Mouse (Mus musculus) hindbrain, postnatal 0 days (tissue): Measurements from ENCODE around the gene Isg20l2. TPM values are rescaled to one million over a fixed set of nuclear protein-coding genes. Genes with fewer than 3 reads are reported as not detected.

Source experiments
- ATAC-seq: fragments of 200-750 bp; cut with Nextera tagmentation; 2 replicates; pipeline ENCODE4 v1.8.0; 2017; ENCODE audit warnings: mild to moderate bottlenecking, moderate TSS enrichment, moderate library complexity
- DNase-seq: peaks from one replicate; pipeline ENCODE4 v3.0.0-alpha.2; 2015; ENCODE audit warnings: low spot score
- H3K27ac ChIP-seq: fragments of 300-500 bp; sonication (generic); 2 replicates; pipeline ENCODE4 v1.5.1; 2014; ENCODE audit warnings: mild to moderate bottlenecking
- H3K27me3 ChIP-seq: fragments of 300-500 bp; sonication (generic); 2 replicates; pipeline ENCODE4 v1.6.1; 2014; ENCODE audit warnings: low read length, mixed read lengths; ENCODE audit not compliant: insufficient read depth
- H3K36me3 ChIP-seq: fragments of 300-500 bp; sonication (generic); 2 replicates; pipeline ENCODE4 v1.6.1; 2014; ENCODE audit warnings: low read length, mixed read lengths; ENCODE audit not compliant: insufficient read depth
- H3K4me1 ChIP-seq: fragments of 300-500 bp; sonication (generic); 2 replicates; pipeline ENCODE4 v1.6.1; 2014; ENCODE audit warnings: antibody characterized with exemption, low read length, mixed read lengths; ENCODE audit not compliant: insufficient read depth
- H3K4me2 ChIP-seq: fragments of 300-500 bp; sonication (generic); 2 replicates; pipeline ENCODE4 v1.6.1; 2014; ENCODE audit warnings: low read depth, mild to moderate bottlenecking, low read length, moderate library complexity, mixed read lengths
- H3K4me3 ChIP-seq: fragments of 300-500 bp; sonication (generic); 2 replicates; pipeline ENCODE4 v1.5.1; 2014; ENCODE audit warnings: low read length
- H3K9ac ChIP-seq: fragments of 300-500 bp; sonication (generic); replicated peaks from 2 replicates; pipeline ENCODE4 v1.6.1; 2014; ENCODE audit warnings: mild to moderate bottlenecking, low read length, moderate library complexity, mixed read lengths
- H3K9me3 ChIP-seq: fragments of 300-500 bp; sonication (generic); 2 replicates; pipeline ENCODE4 v1.6.1; 2016; ENCODE audit warnings: low read length, mixed read lengths
- CTCF ChIP-seq: IDR thresholded peaks from 2 replicates; pipeline ENCODE4 v1.5.1; 2016; ENCODE audit warnings: antibody characterized with exemption, control low read depth, low read depth
- WGBS: fragments of 180-500 bp; shearing (Covaris S2); extraction: QIAGEN DNeasy Blood & Tissue Kit; methylation state at CpG from one replicate; pipeline ENCODE4 v1.1.7; 2014; 5-methylcytosine and 5-hydroxymethylcytosine counted together
- polyA plus RNA-seq: library from polyadenylated mRNA; unstranded; fragments of >200 nt; fragmentation: Nextera tagmentation; extraction: Ambion mirVana; gene quantifications from 2 replicates; pipeline ENCODE4 v1.2.1, GENCODE M21; 2015
- total RNA-seq: library from RNA; depleted of rRNA; stranded (reverse); fragments of >200 nt; gene quantifications from 2 replicates; pipeline ENCODE4 v1.2.3, GENCODE M21; 2014

Gene Isg20l2
- total and polyA plus RNA-seq, 2 experiments from 2014 or later = 19.1 to 26.2 TPM

DNA sequence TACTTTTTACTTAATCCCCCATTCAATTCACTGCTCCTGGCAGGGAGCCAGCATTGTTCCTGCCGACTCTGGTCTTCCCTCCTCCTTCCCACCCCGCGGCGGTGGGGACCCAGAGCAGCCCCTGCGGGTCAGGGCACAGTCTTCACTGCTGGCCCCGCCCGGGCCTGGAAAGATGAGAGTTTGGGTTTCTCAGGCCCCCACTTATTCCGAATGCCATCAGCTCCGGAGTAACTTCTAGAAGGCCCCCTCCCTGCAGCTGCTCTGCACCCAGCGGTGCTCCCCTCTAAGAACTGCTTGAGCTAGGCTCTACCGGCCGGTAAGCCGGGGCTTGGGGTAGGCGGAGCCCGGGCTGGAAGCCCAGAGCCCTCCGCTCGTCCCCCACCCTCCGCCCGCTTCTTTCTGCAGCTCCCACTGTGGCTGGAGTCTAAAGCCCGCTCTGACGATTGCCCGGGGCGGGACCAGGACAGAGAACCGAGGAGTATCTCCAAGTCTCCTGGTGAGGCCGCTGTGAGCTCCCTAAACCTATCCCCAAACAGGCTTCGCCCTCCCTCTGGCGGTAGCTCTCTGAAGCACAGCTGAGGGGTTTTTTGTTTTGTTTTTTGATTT is 30.6 kb downstream of the Isg20l2 start:
- Histone ChIP-seq H3K4me3 (peak overlapping the region; percentile 49), H3K36me3 (no peaks in the 10 kb centered on the region), H3K4me2 (peak overlapping the region; percentile 91), H3K9ac (peak overlapping the region; percentile 61), H3K4me1 (peaks cover 6% of the 10 kb centered on the region), H3K27ac (peak overlapping the region; percentile 61; the same call in 1 of the 2 replicates), H3K9me3 (no peaks in the 10 kb centered on the region), H3K27me3 (no peaks in the 10 kb centered on the region)
- WGBS = under 1% methylated on average over 27 of the region's 27 CpGs
- TF ChIP-seq CTCF = peak; percentile 96
- ATAC-seq (peak; percentile 98), DNase-seq (peak; percentile 96)

DNA sequence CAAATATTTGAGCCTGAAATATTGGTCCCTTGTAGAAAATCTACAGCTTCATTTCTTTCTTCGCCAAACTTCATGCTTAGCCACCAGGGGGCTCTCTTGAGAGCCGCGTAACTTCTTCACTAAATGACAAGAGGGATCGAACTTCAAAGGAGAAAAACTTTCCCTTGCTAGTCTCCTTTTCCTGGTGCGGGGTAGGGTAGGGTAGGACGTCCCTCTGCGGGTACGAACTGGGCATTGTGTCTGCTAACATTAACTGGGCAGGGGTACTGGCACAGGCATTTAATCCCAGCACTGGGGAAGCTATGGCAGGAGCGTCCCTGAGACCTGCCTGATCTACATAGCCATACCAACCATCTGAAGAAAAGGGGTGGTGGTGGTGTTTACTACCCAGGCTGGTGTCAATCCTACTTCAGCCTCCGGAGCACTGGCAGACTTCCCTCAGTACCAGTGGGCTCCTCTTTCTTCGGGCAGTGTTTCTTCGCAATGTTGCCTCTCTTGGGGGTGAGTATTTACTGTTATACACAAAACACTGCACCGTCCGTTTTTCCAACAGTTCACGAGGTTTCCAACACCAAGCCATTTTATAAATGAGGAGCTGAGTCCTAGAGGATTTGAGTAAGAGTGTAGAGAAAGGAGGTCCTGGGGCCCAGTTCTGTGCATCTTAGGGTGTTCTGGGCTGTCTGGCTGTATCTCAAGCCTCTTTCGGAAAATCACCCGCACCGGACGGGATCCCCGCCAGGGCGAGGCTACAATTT is 40.2 kb downstream of the Isg20l2 start:
- peak; percentile 75 for TF ChIP-seq CTCF
- WGBS = under 1% methylated on average over 21 of the region's 21 CpGs
- H3K9me3 ChIP-seq = no peaks in the 10 kb centered on the region
- H3K4me2 ChIP-seq = peak overlapping the region; percentile 67
- peak; percentile 83 for DNase-seq
- H3K27ac ChIP-seq = no peak overlapping the region; the same call in 1 of the 2 replicates
- H3K27me3 ChIP-seq = no peaks in the 10 kb centered on the region
- ATAC-seq = no peak
- peak overlapping the region; percentile 47 for H3K4me3 ChIP-seq
- H3K4me1 ChIP-seq = peaks cover 12% of the 10 kb centered on the region
- H3K9ac ChIP-seq = no peak overlapping the region
- H3K36me3 ChIP-seq = no peaks in the 10 kb centered on the region

DNA sequence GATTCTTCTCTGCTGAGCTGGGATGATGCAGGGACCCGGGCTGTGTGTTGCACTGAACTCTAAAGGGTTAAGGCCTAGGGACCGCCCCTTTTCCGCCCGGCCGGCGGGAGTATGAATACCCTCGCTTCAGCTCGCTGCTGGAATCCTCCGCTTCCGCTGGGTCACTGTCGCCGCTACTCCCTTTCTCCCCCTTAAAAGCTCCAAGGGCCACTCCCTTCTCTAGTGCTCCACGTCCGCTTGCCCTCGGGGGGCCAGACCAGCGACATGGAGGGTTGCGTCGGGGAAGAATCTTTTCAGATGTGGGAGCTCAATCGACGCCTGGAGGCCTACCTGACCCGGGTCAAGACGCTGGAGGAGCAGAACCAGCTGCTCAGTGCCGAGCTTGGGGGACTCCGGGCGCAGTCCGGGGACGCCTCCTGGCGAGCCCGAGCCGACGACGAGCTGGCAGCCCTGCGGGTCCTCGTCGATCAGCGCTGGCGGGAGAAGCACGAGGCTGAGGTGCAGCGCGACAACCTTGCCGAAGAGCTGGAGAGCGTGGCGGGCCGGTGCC is 40.9 kb downstream of the Isg20l2 start, which contains the start of gene Nes:
Nes (plus strand) TSS at position 140 of the 550 bp plus-strand sequence.
- Histone ChIP-seq H3K27me3 (no peaks in the 10 kb centered on the region), H3K9ac (peak within 1 kb of the TSS; percentile 55), H3K4me2 (peak within 1 kb of the TSS; percentile 67), H3K27ac (peak within 1 kb of the TSS; percentile 66), H3K4me3 (peak within 1 kb of the TSS; percentile 47), H3K4me1 (peaks cover 12% of the 10 kb centered on the region), H3K36me3 (no peaks in the 10 kb centered on the region), H3K9me3 (no peaks in the 10 kb centered on the region)
- under 1% methylated on average over 44 of the region's 44 CpGs for WGBS
- ATAC-seq (peak; percentile 68), DNase-seq (peak; percentile 80)
- no peak for TF ChIP-seq CTCF

DNA sequence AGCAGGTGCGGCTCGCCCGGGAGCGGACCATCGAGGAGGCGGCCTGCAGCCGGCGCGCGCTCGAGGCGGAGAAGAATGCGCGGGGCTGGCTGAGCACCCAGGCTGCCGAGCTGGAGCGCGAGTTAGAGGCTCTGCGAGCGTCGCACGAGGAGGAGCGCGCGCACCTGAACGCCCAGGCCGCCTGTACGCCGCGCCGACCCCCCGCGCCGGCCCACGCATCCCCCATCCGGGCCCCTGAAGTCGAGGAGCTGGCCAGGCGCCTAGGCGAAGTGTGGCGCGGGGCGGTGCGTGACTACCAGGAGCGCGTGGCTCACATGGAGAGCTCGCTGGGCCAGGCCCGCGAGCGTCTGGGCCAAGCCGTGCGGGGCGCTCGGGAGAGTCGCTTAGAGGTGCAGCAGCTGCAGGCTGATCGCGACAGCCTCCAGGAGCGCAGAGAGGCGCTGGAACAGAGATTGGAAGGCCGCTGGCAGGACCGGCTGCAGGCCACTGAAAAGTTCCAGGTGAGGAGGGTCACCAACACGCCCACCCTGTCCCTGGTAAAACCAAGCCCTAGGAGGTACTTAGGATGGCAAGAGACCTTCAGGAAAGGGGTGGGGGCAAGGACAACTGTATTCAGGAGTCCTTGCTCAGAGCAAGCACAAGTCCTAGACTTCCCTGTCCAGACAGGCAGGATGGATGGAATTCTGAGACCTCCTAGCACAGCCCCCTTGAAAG is 41.5 kb downstream of the Isg20l2 start:
- H3K4me3 ChIP-seq = peak overlapping the region; percentile 47
- TF ChIP-seq CTCF = no peak
- ATAC-seq = 0 out of 2 replicates have a peak, but pooled peaks have one; percentile 6
- peak overlapping the region; percentile 66 for H3K27ac ChIP-seq
- H3K27me3 ChIP-seq = no peaks in the 10 kb centered on the region
- 1% methylated on average over 49 of the region's 60 CpGs for WGBS
- no peaks in the 10 kb centered on the region for H3K9me3 ChIP-seq
- peaks cover 12% of the 10 kb centered on the region for H3K4me1 ChIP-seq
- DNase-seq = no peak
- peak overlapping the region; percentile 67 for H3K4me2 ChIP-seq
- H3K36me3 ChIP-seq = no peaks in the 10 kb centered on the region
- H3K9ac ChIP-seq = peak overlapping the region; percentile 55

DNA sequence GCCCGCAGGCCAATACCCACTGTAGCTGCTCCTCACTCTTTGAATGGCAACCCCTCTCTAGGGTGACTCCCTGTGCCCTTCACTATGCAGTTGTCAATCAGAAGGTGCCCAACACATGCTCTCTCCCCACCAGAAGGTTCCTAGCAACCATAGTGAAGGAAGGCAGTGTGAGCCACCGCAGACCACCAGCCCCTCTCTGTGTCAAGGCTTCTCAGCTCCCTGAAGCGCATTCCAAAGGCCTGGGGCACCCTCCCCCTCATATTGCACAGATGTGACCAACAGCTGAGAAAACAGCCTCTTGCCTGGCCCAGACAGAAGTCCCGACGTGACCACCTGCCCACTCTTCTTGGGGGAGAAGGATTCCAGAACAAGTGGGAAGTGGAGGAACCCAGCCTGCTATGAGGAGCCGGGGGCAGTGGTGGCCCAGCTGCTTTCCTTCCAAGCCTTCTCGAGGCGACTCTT is 42.1 kb downstream of the Isg20l2 start:
- 12% methylated on average over 8 of the region's 8 CpGs for WGBS
- Histone ChIP-seq H3K4me1 (peaks cover 12% of the 10 kb centered on the region), H3K9ac (no peak overlapping the region; the same call in 1 of the 2 replicates), H3K4me3 (peak overlapping the region; percentile 47), H3K27ac (no peak overlapping the region), H3K9me3 (no peaks in the 10 kb centered on the region), H3K36me3 (no peaks in the 10 kb centered on the region), H3K4me2 (peak overlapping the region; percentile 67), H3K27me3 (no peaks in the 10 kb centered on the region)
- ATAC-seq (peak; percentile 75), DNase-seq (no peak)
- TF ChIP-seq CTCF = no peak

DNA sequence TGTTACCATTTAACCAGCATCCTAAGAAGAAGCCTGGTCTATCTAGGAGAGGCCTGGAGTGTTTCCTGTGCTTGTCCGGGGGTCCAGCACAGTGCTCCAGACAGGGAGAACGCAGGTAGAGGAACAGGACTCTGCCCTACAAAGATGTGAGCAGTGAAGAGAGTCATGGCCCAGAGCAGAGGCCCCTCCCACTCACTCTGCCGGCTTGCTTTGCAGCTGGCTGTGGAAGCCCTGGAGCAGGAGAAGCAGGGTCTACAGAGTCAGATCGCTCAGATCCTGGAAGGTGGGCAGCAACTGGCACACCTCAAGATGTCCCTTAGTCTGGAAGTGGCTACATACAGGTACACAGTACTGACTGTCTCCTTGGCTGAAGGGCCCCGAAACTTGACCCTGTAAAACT is 42.7 kb downstream of the Isg20l2 start:
- 19% methylated on average over 5 of the region's 5 CpGs for WGBS
- no peak overlapping the region; the same call in 1 of the 2 replicates for H3K27ac ChIP-seq
- peak overlapping the region; percentile 47 for H3K4me3 ChIP-seq
- no peak for TF ChIP-seq CTCF
- H3K36me3 ChIP-seq = no peaks in the 10 kb centered on the region
- H3K4me1 ChIP-seq = peaks cover 12% of the 10 kb centered on the region
- no peaks in the 10 kb centered on the region for H3K27me3 ChIP-seq
- no peaks in the 10 kb centered on the region for H3K9me3 ChIP-seq
- no peak overlapping the region; the same call in 1 of the 2 replicates for H3K9ac ChIP-seq
- peak overlapping the region; percentile 67 for H3K4me2 ChIP-seq
- no peak for ATAC-seq
- DNase-seq = no peak
